ENCODE assay signal across 8 mouse cellular contexts in genomic region chr9:58823918-58824215, GRCm38 (mm10). TPM values are rescaled to one million over a fixed set of nuclear protein-coding genes. Genes with fewer than 3 reads are reported as not detected.
A peak's percentile ranks its signal among the peaks of the same experiment; 100 is the strongest.
DNase-seq lines count a peak whose midpoint lies in the region; ATAC-seq and TF ChIP-seq lines count a peak whose summit lies in the region.
"Had no signal": no experiment of that assay in that cellular context is flagged by ENCODE, and none has a peak within 500 bp of the region (broad histone marks: within the 10 kb centered on the region; RNA-seq: fewer than 3 reads in every experiment).

No protein-coding gene starts in this region.

- H3K27ac ChIP-seq in kidney, postnatal 0 days = no peak overlapping the region
- H3K27ac ChIP-seq in forebrain, embryonic 12.5 days = peak overlapping the region; percentile 92; the same call in 1 of the 2 replicates
- H3K27ac ChIP-seq in intestine, postnatal 0 days (ENCODE audit: low read depth, low read length) = no peak overlapping the region
- peak overlapping the region; percentile 92 for H3K27ac ChIP-seq in neural tube, embryonic 14.5 days (ENCODE audit: low read depth, low read length)

- H3K4me1 ChIP-seq in kidney, postnatal 0 days (replicated peaks; ENCODE audit: insufficient read depth, low read length) = 0 out of 2 replicates have a peak, but pooled peaks cover 11% of the 10 kb centered on the region
- peaks cover 49% of the 10 kb centered on the region for H3K4me1 ChIP-seq in forebrain, embryonic 12.5 days
- H3K4me1 ChIP-seq in intestine, postnatal 0 days (replicated peaks; ENCODE audit: control insufficient read depth, insufficient read depth, low read length) = 0 out of 2 replicates have a peak, but pooled peaks cover 4% of the 10 kb centered on the region
- H3K4me1 ChIP-seq in neural tube, embryonic 14.5 days (ENCODE audit: control insufficient read depth, insufficient read depth, low read length) = peaks cover 27% of the 10 kb centered on the region; the same call in 1 of the 2 replicates

- peak overlapping the region; percentile 100 for H3K4me2 ChIP-seq in kidney, postnatal 0 days (ENCODE audit: low read length)
- H3K4me2 ChIP-seq in forebrain, embryonic 12.5 days = peak overlapping the region; percentile 93
- peak overlapping the region; percentile 98 for H3K4me2 ChIP-seq in intestine, postnatal 0 days (replicated peaks; ENCODE audit: low read depth)
- H3K4me2 ChIP-seq in neural tube, embryonic 14.5 days (ENCODE audit: low read depth, low read length) = peak overlapping the region; percentile 72

- TF ChIP-seq CTCF in kidney, postnatal 0 days (IDR thresholded peaks at IDR 0.05; ENCODE audit: low read depth) = no peak
- no peak for TF ChIP-seq CTCF in intestine, postnatal 0 days (IDR thresholded peaks at IDR 0.05; ENCODE audit: low read depth)

- no peaks in the 10 kb centered on the region for H3K36me3 ChIP-seq in kidney, postnatal 0 days (ENCODE audit: insufficient read depth, low read length)
- H3K36me3 ChIP-seq in forebrain, embryonic 12.5 days (replicated peaks) = no peaks in the 10 kb centered on the region
- H3K36me3 ChIP-seq in intestine, postnatal 0 days (ENCODE audit: control insufficient read depth, insufficient read depth) = no peaks in the 10 kb centered on the region
- H3K36me3 ChIP-seq in neural tube, embryonic 14.5 days (ENCODE audit: control insufficient read depth, insufficient read depth, low read length) = no peaks in the 10 kb centered on the region

- H3K4me3 ChIP-seq in kidney, postnatal 0 days (replicated peaks; ENCODE audit: low read depth, low read length) = peak overlapping the region; percentile 60
- peak overlapping the region; percentile 79 for H3K4me3 ChIP-seq in forebrain, embryonic 12.5 days (replicated peaks)
- H3K4me3 ChIP-seq in intestine, postnatal 0 days (ENCODE audit: low read depth, low read length) = peak overlapping the region; percentile 65
- peak overlapping the region; percentile 85 for H3K4me3 ChIP-seq in neural tube, embryonic 14.5 days (ENCODE audit: low read depth, low read length)

- H3K27me3 ChIP-seq in kidney, postnatal 0 days (ENCODE audit: insufficient read depth, low read length) = peaks cover 42% of the 10 kb centered on the region
- peaks cover 65% of the 10 kb centered on the region for H3K27me3 ChIP-seq in forebrain, embryonic 12.5 days
- H3K27me3 ChIP-seq in intestine, postnatal 0 days (replicated peaks; ENCODE audit: control insufficient read depth, insufficient read depth, low read length) = peaks cover 60% of the 10 kb centered on the region
- peaks cover 8% of the 10 kb centered on the region; the same call in 1 of the 2 replicates for H3K27me3 ChIP-seq in neural tube, embryonic 14.5 days (ENCODE audit: control insufficient read depth, insufficient read depth, low read length)

- no peak for ATAC-seq in kidney, postnatal 0 days (replicated peaks; ENCODE audit: low FRiP score, low read depth)
- peak; percentile 16; the same call in 1 of the 2 replicates for ATAC-seq in forebrain, embryonic 12.5 days (ENCODE audit: low FRiP score)
- ATAC-seq in intestine, postnatal 0 days = no peak
- ATAC-seq in neural tube, embryonic 14.5 days (ENCODE audit: low read depth) = no peak
- ATAC-seq: activated CD4-positive, CD25-positive, alpha-beta regulatory T cell, adult 4 months had no signal

- H3K9ac ChIP-seq in kidney, postnatal 0 days (ENCODE audit: low read depth, low read length) = peak overlapping the region; percentile 63
- H3K9ac ChIP-seq in forebrain, embryonic 12.5 days = peak overlapping the region; percentile 80
- H3K9ac ChIP-seq in intestine, postnatal 0 days (ENCODE audit: low read depth, low read length) = no peak overlapping the region
- peak overlapping the region; percentile 89 for H3K9ac ChIP-seq in neural tube, embryonic 14.5 days (replicated peaks; ENCODE audit: low read depth, low read length)

- DNase-seq in kidney, postnatal 0 days (ENCODE audit: low spot score) = no peak
- no peak for DNase-seq in kidney, adult 8-10 months
- no peak for DNase-seq in natural killer cell, adult 2 months (ENCODE audit: low spot score in 2 of 2)
- DNase-seq in frontal cortex, postnatal 36 days (ENCODE audit: low spot score in 2 of 2) = no peak

- no peaks in the 10 kb centered on the region for H3K9me3 ChIP-seq in kidney, postnatal 0 days (replicated peaks; ENCODE audit: low read length)
- H3K9me3 ChIP-seq in forebrain, embryonic 12.5 days = no peaks in the 10 kb centered on the region
- no peaks in the 10 kb centered on the region for H3K9me3 ChIP-seq in intestine, postnatal 0 days (ENCODE audit: control insufficient read depth)
- no peaks in the 10 kb centered on the region for H3K9me3 ChIP-seq in neural tube, embryonic 14.5 days (ENCODE audit: control insufficient read depth, low read length)

- 1% methylated on average over 32 of the region's 35 CpGs for WGBS in kidney, postnatal 0 days
- 0% methylated on average over 27 of the region's 35 CpGs for WGBS in forebrain, embryonic 12.5 days
- 2% methylated on average over 30 of the region's 35 CpGs for WGBS in intestine, postnatal 0 days
- under 1% methylated on average over 29 of the region's 35 CpGs for WGBS in neural tube, embryonic 14.5 days

RNA-seq across cellular contexts. Expression of gene Hcn4, which starts 0.7 kb away (rescaled TPM):
- 0.18 and 0.24 TPM in 2 replicates for polyA plus RNA-seq in kidney, postnatal 0 days (2015; fragmentation: Nextera tagmentation; extraction: Ambion mirVana)
- polyA plus RNA-seq in forebrain, embryonic 12.5 days (2016; fragmentation: Nextera tagmentation; extraction: Ambion mirVana) = 1.3 and 1.8 TPM in 2 replicates
- polyA plus RNA-seq in intestine, postnatal 0 days (2015; fragmentation: Nextera tagmentation; extraction: Ambion mirVana) = 0.27 TPM in 2 replicates
- polyA plus RNA-seq in neural tube, embryonic 14.5 days (2014; fragmentation: Nextera tagmentation; extraction: Ambion mirVana) = 4.1 and 4.9 TPM in 2 replicates
- polyA plus RNA-seq: activated CD4-positive, CD25-positive, alpha-beta regulatory T cell, adult 4 months had no signal

Comparison
In these comparisons a context has a peak if more than half of its experiments do, and no peak if none do; other contexts are left out.
1. H3K27ac ChIP-seq: peak in forebrain, embryonic 12.5 days (single experiment) and neural tube, embryonic 14.5 days (single experiment); none in kidney, postnatal 0 days (single experiment) and intestine, postnatal 0 days (single experiment).
2. Peak in every context shown above with its lines, with median percentiles within 50 percentile points of each other: H3K4me2 ChIP-seq and H3K4me3 ChIP-seq.